Mouse (Mus musculus): ENCODE measurements around the gene Alox8.
A peak's percentile ranks its signal among the peaks of the same experiment; 100 is the strongest.

GRCm38 (mm10) chr11:69150444-69150843 lies 47.2 kb downstream of the Alox8 start:
- TF ChIP-seq POLR2A (IDR thresholded peaks at IDR 0.05; ENCODE audit: borderline replicate concordance, control insufficient read depth, low read depth, low read length) (no peak), CTCF (IDR thresholded peaks at IDR 0.05; ENCODE audit: control insufficient read depth, insufficient read depth, low read length) (peak; percentile 39)
